Mouse (Mus musculus) adrenal gland, postnatal 10 days (tissue): ENCODE measurements around the gene Ccdc194. TPM values are rescaled to one million over a fixed set of nuclear protein-coding genes. Genes with fewer than 3 reads are reported as not detected.

Experiments
- DNase-seq: peaks from one replicate; pipeline ENCODE4 v3.0.0; 2021; ENCODE audit warnings: mixed read lengths
- total RNA-seq, 2 experiments: library from RNA; stranded (reverse); gene quantifications; 2 replicates each; pipeline ENCODE4 v1.2.3; 2021

Gene Ccdc194
- total RNA-seq, 2 experiments from 2014 or later: 0.15 to 0.42 TPM

DNA sequence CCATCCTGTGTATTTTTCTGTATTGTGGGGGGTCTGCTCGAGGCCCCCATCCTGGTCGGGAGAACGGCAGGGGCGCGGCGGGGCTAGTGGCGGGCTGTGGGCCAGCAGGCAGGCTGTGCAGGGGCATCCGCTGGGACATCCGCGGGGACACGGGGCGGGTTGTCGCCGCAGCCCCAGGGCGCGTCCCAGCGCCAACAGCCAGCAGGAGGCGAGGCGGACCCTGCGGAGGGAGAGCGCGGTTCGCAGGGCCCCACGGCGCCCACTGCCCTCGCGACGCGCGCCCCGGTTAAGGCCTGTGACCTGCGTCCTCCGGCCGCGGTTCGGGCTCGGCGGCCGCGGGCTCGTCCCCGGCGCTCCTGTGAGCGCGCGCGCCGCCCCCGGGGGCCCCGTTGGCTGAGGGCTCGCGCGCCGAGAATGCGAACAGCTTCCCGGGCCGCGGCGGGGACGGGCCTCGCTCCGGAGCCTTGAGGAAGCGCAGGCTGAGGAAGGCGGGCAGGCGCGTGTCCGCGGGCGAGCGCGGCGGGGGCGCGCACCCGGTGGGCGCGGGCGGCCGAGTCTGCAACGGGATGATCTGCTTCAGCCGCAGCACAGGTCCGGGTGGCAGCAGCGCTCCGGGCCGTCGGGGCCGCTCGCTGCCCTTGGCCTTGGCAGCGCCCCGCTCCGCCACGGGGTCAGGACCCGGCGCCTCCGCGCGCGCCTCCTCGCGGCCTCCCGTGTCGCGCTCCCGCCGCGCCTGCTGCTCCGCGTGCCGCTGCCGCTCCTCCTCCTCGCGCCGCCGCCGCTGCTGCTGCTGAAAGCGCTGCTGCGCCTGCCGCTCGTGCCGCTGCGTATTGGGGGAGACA is 49.2 kb downstream of the Ccdc194 start:
- peak; percentile 92 for DNase-seq

DNA sequence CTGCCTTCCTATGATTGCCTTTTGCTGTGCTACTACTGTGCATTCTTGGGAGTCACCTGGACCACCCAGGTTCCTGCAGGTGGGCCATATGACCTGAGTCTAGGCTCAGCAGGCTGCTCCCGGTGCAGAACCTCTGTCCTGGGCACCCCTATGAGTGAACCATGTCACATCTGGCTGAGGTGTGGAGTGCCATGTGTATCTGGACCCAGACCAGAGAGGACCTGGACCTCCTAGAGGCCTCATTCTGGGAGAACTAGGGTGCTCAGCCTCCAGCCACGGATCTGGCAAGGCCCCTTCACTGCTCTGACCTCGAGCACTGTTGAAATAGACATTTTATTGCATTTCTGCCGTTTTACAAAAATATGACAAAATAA is 49.8 kb downstream of the Ccdc194 start:
- no peak for DNase-seq

DNA sequence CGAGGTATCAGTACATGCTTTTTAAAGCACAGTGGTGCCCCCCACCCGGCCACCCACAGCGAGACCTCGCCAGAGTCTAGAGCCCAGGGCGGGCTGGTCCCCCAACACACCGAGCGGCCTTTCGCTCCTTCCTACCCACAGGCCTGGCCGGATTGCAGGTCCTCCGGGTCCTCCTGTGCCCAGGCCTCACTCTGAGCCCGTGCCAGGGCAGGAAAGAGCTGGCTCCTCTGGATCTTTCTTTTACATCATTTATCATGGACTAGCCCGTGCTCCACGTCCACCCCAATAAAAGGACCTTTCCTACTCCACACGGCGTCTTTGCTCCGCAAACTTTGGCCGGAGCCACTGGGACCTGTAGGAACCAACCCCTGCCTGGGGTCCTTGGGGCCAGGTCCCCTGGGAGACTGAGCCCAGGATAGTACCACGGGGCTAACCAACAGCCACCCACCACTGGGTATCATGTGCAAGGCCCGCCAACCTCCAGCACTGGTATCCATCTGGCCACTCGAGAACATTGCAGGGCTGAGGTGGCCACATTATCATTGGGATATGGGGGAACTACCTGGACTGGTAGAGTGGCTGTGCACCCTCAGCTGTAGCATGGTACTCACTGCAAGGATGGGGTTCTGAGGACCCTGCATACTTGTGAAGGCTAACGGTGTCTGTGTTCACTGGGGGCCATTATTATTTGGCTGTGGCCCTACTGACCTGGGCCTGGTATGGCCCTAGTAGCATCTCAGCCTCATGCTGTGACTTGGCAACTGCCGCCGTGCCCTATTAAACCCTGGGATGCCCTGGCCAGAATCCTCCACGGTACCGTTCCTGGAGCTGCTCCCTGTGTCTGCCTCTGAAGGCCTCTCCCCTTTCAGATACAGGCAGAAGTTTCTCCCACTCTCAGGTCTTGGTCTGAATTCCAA is 50.5 kb downstream of the Ccdc194 start:
- no peak for DNase-seq

DNA sequence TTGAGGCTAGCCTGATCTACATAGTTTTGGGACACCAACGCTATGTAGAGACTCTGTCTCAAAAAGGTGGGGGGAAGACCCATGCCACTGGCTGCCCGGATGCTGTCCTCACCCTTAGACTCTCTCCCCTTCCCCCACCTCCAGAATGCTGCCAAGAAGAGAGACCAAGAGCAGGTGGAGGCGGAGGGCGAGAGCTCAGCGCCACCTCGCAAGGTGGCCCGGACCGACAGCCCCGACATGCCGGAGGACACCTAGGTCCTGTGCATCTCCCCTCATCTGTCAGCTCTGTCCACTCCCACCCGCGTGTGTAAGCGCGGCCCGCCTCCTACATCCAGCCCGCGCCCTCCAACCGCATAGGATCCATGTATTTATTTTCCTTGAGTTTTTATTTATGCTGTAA is 51.2 kb downstream of the Ccdc194 start:
- no peak for DNase-seq

DNA sequence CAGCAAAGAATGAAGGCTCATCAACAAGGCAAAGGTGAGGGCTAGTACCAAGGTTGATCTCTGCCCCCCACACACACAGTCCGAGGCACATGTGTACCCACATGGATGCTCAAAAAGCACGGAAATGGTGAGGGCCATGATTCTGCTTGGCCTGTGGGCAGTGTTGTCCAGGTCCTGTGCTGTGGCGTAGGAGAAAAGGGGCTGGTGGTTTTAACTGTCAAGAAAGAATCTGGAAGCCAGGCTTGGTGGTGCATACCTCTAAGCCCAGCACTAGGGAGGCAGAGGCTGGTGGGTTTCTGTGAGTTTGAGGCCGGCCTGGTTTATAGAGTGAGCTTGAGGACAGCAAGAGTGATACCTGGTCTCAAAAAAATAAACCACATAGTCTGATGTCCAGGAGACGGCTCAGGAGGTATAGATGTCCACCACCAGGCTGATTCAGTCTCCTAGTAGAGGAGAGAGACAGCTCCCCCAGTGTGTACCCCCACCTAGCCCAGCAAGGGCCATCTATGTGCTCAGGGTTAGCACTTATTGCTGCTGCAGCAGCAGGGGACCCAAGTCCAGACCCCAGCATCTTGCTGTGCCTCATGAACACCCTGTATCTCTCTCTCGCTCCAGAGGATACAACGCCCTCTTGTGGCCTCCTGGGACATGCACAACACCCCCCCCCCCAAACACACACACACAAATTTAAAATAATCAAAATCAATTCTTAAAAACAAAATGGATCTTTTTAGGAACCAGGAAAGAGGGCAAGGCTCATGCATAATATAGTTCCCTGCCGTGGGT is 52.7 kb downstream of the Ccdc194 start:
- no peak for DNase-seq

DNA sequence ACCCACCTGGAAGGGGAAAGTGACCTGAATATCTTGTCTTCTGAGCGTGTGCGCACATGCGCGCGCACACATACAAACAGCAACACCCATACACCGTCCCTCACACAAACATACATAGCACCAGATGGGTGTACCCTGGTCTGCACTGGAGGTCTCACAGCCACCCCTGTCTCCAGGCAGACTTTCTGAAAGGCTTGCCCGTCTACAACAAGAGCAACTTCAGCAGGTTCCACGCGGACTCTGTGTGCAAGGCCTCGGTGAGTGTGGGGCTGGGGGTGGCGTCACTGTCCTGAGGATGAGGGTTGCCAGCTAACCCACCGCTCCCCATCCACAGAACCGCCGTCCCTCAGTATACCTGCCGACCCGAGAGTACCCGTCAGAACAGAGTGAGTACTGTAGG is 53.6 kb downstream of the Ccdc194 start:
- DNase-seq: no peak

DNA sequence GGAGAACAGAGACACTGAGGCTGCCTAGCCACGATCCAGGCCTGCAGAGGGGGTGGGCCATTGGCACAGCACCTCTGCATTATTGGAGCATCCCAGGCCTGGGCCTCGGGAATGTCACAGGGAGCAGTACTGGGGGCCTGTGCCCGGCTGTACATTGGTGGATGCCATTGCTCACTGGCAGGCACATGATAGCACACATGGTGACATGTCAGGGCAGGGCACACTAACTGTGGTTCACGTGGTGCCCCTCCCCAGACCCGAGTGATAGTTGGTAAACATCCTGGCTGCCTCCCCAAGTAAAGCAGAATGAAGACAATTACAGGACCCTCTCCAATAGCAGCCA is 54.6 kb downstream of the Ccdc194 start:
- DNase-seq: no peak

DNA sequence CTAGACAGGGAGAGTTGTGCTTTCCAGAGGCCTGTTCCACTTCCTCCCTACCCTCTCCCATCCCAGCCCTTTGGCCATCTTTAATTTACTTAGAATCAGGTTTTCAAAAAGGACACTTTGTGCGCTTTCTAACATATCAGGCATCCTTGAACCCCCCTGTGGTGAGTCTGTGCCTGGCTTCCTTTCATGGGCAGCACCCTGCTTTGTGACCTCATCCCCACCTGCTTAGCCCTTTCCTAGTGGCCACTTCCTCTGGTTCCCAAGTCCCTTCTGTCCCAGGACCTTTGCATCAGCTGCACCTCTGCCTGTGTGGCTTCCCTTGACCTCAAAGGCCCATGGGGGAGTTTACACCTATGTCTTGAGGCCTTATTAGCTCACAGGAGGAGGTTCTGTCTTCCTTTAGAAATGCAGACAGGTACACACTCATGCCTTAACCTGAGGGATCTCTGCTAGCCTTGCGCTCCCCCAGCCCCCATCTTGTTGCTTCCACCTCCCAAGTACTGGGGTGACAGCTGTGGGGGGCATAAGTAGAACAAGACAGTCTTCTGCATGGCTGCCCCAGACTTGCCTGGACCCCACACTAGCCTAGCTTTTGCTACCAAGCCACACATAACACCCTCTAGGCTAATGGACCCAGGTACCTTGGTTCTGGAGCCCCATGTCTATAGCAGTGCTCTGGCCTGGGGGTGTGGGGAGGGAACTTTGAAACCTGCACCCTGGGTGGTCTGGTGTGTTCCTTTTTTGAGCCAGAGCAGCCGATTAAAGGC is 55.2 kb downstream of the Ccdc194 start:
- DNase-seq: no peak

Other genes starting within 250 kb of the Ccdc194 start
- gene Use1, start 158.9 kb downstream of the Ccdc194 start, total RNA-seq: 100 to 1,000 TPM; 170 to 185 TPM
- 10 to 100 TPM; 15.7 to 19.9 TPM for gene Ocel1, start 154.4 kb downstream of the Ccdc194 start, total RNA-seq
- gene Nr2f6, start 143.8 kb downstream of the Ccdc194 start, total RNA-seq: 10 to 100 TPM; 70.5 to 80.8 TPM
- 10 to 100 TPM; 28.6 to 43.1 TPM for gene Ushbp1, start 129.9 kb downstream of the Ccdc194 start, total RNA-seq
- 10 to 100 TPM; 85.4 to 97.4 TPM for gene Babam1, start 128.8 kb downstream of the Ccdc194 start, total RNA-seq
- gene Ankle1, start 119.7 kb downstream of the Ccdc194 start, total RNA-seq: 10 to 100 TPM in 1 of 2 experiments, 1 to 10 TPM in 1; 4.9 to 10.1 TPM
- 10 to 100 TPM; 38.8 to 47.5 TPM for gene Abhd8, start 62.1 kb downstream of the Ccdc194 start, total RNA-seq
- 100 to 1,000 TPM; 141 to 156 TPM for gene Mrpl34, start 60.8 kb downstream of the Ccdc194 start, total RNA-seq
- 10 to 100 TPM; 46.1 to 48.5 TPM for gene Dda1, start 56.5 kb downstream of the Ccdc194 start, total RNA-seq
- 10 to 100 TPM; 14.1 to 21.4 TPM for gene Ano8, start 39.7 kb downstream of the Ccdc194 start, total RNA-seq
- gene Gtpbp3, start 37.6 kb downstream of the Ccdc194 start, total RNA-seq: 10 to 100 TPM; 18.5 to 29.5 TPM
- 100 to 1,000 TPM in 1 of 2 experiments, 10 to 100 TPM in 1; 95.1 to 101 TPM for gene Plvap, start 14.0 kb downstream of the Ccdc194 start, total RNA-seq
- gene Bst2, start 11.7 kb upstream of the Ccdc194 start, total RNA-seq: 10 to 100 TPM; 34.5 to 37.3 TPM
- 10 to 100 TPM; 61.9 to 63.5 TPM for gene Mvb12a, start 17.2 kb upstream of the Ccdc194 start, total RNA-seq
- gene Tmem221, start 33.2 kb upstream of the Ccdc194 start, total RNA-seq: 1 to 10 TPM; 1.7 to 3.5 TPM
- under 1 TPM; 0.82 to 0.84 TPM for gene Nxnl1, start 40.9 kb upstream of the Ccdc194 start, total RNA-seq
- gene Slc27a1, start 43.2 kb upstream of the Ccdc194 start, total RNA-seq: 100 to 1,000 TPM in 1 of 2 experiments, 10 to 100 TPM in 1; 97.4 to 118 TPM
- 100 to 1,000 TPM; 233 to 245 TPM for gene Pgls, start 66.5 kb upstream of the Ccdc194 start, total RNA-seq
- 1 to 10 TPM; 3.9 to 4.2 TPM for gene Fam129c, start 71.9 kb upstream of the Ccdc194 start, total RNA-seq
- gene Colgalt1, start 85.3 kb upstream of the Ccdc194 start, total RNA-seq: 10 to 100 TPM; 56.3 to 58.9 TPM
- gene Unc13a, start 146.0 kb upstream of the Ccdc194 start, total RNA-seq: 1 to 10 TPM; 3.8 to 7.1 TPM
- 10 to 100 TPM; 18.5 to 25.9 TPM for gene Jak3, start 150.6 kb upstream of the Ccdc194 start, total RNA-seq
- 10 to 100 TPM in 1 of 2 experiments, 1 to 10 TPM in 1; 7.3 to 10.8 TPM for gene Insl3, start 163.5 kb upstream of the Ccdc194 start, total RNA-seq
- 1 to 10 TPM; 6.4 to 6.7 TPM for gene B3gnt3, start 176.1 kb upstream of the Ccdc194 start, total RNA-seq
- 1 to 10 TPM; 4.8 to 8.4 TPM for gene Fcho1, start 200.0 kb upstream of the Ccdc194 start, total RNA-seq